8 mouse cellular contexts compared by ENCODE assay signal in the genomic region with DNA sequence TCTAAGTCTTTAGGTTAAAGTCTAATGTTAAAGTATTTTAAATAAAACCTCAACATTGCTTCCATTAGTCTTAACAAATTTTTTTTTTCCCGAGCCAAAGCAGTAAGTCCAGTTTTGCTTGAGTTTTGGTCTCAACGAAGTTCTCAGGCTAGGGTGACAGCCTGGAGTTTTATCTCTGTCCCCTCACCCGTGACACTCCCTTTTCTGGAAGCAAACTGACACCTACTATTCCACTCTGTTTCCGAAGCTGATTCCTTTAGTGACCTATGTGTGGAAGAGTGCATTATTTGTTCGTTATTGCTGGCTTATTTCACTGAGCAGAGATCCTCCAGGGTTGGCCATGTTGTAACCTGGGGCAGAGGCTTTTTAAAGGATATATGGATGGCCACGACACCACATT. TPM values are rescaled to one million over a fixed set of nuclear protein-coding genes. Genes with fewer than 3 reads are reported as not detected.
A peak's percentile ranks its signal among the peaks of the same experiment; 100 is the strongest.
DNase-seq lines count a peak whose midpoint lies in the region; ATAC-seq and TF ChIP-seq lines count a peak whose summit lies in the region.

No protein-coding gene starts in this region.

- DNase-seq in heart, adult 2 months = no peak
- no peak for DNase-seq in embryonic facial prominence, embryonic 11.5 days (ENCODE audit: low spot score)
- DNase-seq in intestine, embryonic 14.5 days (ENCODE audit: low spot score) = no peak
- no peak for DNase-seq in midbrain, embryonic 14.5 days
- DNase-seq in cerebellum, postnatal 25 days = no peak
- no peak for DNase-seq in gastrocnemius, postnatal 14 days
- DNase-seq in Muller cell, postnatal 12 days (ENCODE audit: inconsistent ontology term) = no peak

- no peak for TF ChIP-seq POLR2A in heart, adult 2 months (IDR thresholded peaks at IDR 0.05; ENCODE audit: insufficient read depth, low read depth, low read length)

- no peak overlapping the region for H3K27ac ChIP-seq in heart, embryonic 14.5 days (replicated peaks in 1 of 2; ENCODE audit: control insufficient read depth in 1 of 2, insufficient read depth in 1 of 2, low read depth in 2 of 2, low read length in 2 of 2)
- no peak overlapping the region for H3K27ac ChIP-seq in heart, adult 2 months
- no peak overlapping the region for H3K27ac ChIP-seq in embryonic facial prominence, embryonic 11.5 days (replicated peaks; ENCODE audit: low read depth, low read length)
- H3K27ac ChIP-seq in intestine, embryonic 14.5 days (ENCODE audit: low read depth) = no peak overlapping the region
- no peak overlapping the region for H3K27ac ChIP-seq in midbrain, embryonic 14.5 days (replicated peaks; ENCODE audit: low read depth, low read length)

- no peaks in the 10 kb centered on the region for H3K36me3 ChIP-seq in heart, embryonic 14.5 days (ENCODE audit: control insufficient read depth, insufficient read depth, low read length)
- no peaks in the 10 kb centered on the region for H3K36me3 ChIP-seq in heart, adult 2 months (ENCODE audit: control insufficient read depth, insufficient read depth, low read length)
- no peaks in the 10 kb centered on the region for H3K36me3 ChIP-seq in embryonic facial prominence, embryonic 11.5 days (replicated peaks; ENCODE audit: control insufficient read depth, insufficient read depth, low read depth, low read length)
- H3K36me3 ChIP-seq in intestine, embryonic 14.5 days (ENCODE audit: control insufficient read depth, insufficient read depth, low read length) = no peaks in the 10 kb centered on the region
- peaks cover 3% of the 10 kb centered on the region; the same call in 1 of the 2 replicates for H3K36me3 ChIP-seq in midbrain, embryonic 14.5 days (ENCODE audit: control insufficient read depth, insufficient read depth, low read length)

- peaks cover 11 to 12% of the 10 kb centered on the region in 2 experiments for H3K4me1 ChIP-seq in heart, embryonic 14.5 days (ENCODE audit: control insufficient read depth in 2 of 2, insufficient read depth in 2 of 2, low read length in 2 of 2)
- 0 out of 2 replicates have a peak, but pooled peaks cover 1% of the 10 kb centered on the region for H3K4me1 ChIP-seq in heart, adult 2 months (ENCODE audit: control insufficient read depth, insufficient read depth, low read length)
- H3K4me1 ChIP-seq in embryonic facial prominence, embryonic 11.5 days (ENCODE audit: control insufficient read depth, insufficient read depth, low read length) = no peaks in the 10 kb centered on the region
- peaks cover 8% of the 10 kb centered on the region for H3K4me1 ChIP-seq in intestine, embryonic 14.5 days (replicated peaks; ENCODE audit: control insufficient read depth, insufficient read depth, low read length)
- peaks cover 17% of the 10 kb centered on the region for H3K4me1 ChIP-seq in midbrain, embryonic 14.5 days (ENCODE audit: control insufficient read depth, insufficient read depth, low read length)

- no peaks in the 10 kb centered on the region for H3K9me3 ChIP-seq in heart, embryonic 14.5 days (ENCODE audit: control insufficient read depth, low read length)
- no peaks in the 10 kb centered on the region for H3K9me3 ChIP-seq in embryonic facial prominence, embryonic 11.5 days (replicated peaks; ENCODE audit: control insufficient read depth, low read length)
- no peaks in the 10 kb centered on the region for H3K9me3 ChIP-seq in intestine, embryonic 14.5 days (ENCODE audit: control insufficient read depth, low read length)
- H3K9me3 ChIP-seq in midbrain, embryonic 14.5 days (ENCODE audit: control insufficient read depth, low read length) = no peaks in the 10 kb centered on the region

- no peak for TF ChIP-seq CTCF in heart, adult 2 months (IDR thresholded peaks at IDR 0.05)

- no peak for ATAC-seq in heart, embryonic 14.5 days (ENCODE audit: insufficient number of reproducible peaks, insufficient read depth, low FRiP score, low read depth)
- no peak for ATAC-seq in embryonic facial prominence, embryonic 11.5 days (replicated peaks; ENCODE audit: insufficient number of reproducible peaks, low FRiP score, low TSS enrichment, low read depth)
- no peak for ATAC-seq in intestine, embryonic 14.5 days (replicated peaks; ENCODE audit: low FRiP score, low TSS enrichment, low read depth)
- no peak for ATAC-seq in midbrain, embryonic 14.5 days (ENCODE audit: low FRiP score, low TSS enrichment)

- no peak for TF ChIP-seq EP300 in heart, adult 2 months (IDR thresholded peaks at IDR 0.05; ENCODE audit: insufficient read depth, low read depth, low read length)

- intact Hi-C loops in heart, adult 2 months (cut with DNase I) = no loop called here
- intact Hi-C loops in gastrocnemius, postnatal 14 days (cut with DNase I; ENCODE audit: low total_unique reads) = no loop called here

- H3K79me2 ChIP-seq in heart, adult 2 months (replicated peaks; ENCODE audit: control insufficient read depth, insufficient read depth, low read length) = no peaks in the 10 kb centered on the region

- WGBS in heart, embryonic 14.5 days = 20% methylated on average over 6 of the region's 6 CpGs
- WGBS in heart, adult 2 months = 30% methylated on average over 6 of the region's 6 CpGs
- WGBS in embryonic facial prominence, embryonic 11.5 days = 24% methylated on average over 6 of the region's 6 CpGs
- WGBS in intestine, embryonic 14.5 days = 30% methylated on average over 6 of the region's 6 CpGs
- 24% methylated on average over 6 of the region's 6 CpGs for WGBS in midbrain, embryonic 14.5 days

- H3K27me3 ChIP-seq in heart, embryonic 14.5 days (ENCODE audit: control insufficient read depth, insufficient read depth, low read length) = peaks cover 2% of the 10 kb centered on the region
- no peaks in the 10 kb centered on the region for H3K27me3 ChIP-seq in heart, adult 2 months (ENCODE audit: control insufficient read depth, insufficient read depth, low read length)
- peaks cover 12% of the 10 kb centered on the region for H3K27me3 ChIP-seq in embryonic facial prominence, embryonic 11.5 days (ENCODE audit: control insufficient read depth, insufficient read depth, low read length)
- peaks cover 13% of the 10 kb centered on the region for H3K27me3 ChIP-seq in intestine, embryonic 14.5 days (replicated peaks; ENCODE audit: control insufficient read depth, insufficient read depth, low read length)
- peaks cover 4% of the 10 kb centered on the region; the same call in 1 of the 2 replicates for H3K27me3 ChIP-seq in midbrain, embryonic 14.5 days (ENCODE audit: control insufficient read depth, insufficient read depth, low read length)

- H3K9ac ChIP-seq in heart, embryonic 14.5 days (ENCODE audit: low read length) = peak overlapping the region; percentile 64
- H3K9ac ChIP-seq in heart, adult 2 months (ENCODE audit: low read depth, low read length) = no peak overlapping the region
- H3K9ac ChIP-seq in embryonic facial prominence, embryonic 11.5 days (replicated peaks; ENCODE audit: low read length) = no peak overlapping the region
- H3K9ac ChIP-seq in intestine, embryonic 14.5 days (ENCODE audit: low read length) = no peak overlapping the region
- H3K9ac ChIP-seq in midbrain, embryonic 14.5 days (replicated peaks; ENCODE audit: low read length) = no peak overlapping the region

- H3K4me2 ChIP-seq in heart, embryonic 14.5 days (ENCODE audit: low read length) = peak overlapping the region; percentile 80
- peak overlapping the region; percentile 95; the same call in 1 of the 2 replicates for H3K4me2 ChIP-seq in embryonic facial prominence, embryonic 11.5 days (ENCODE audit: low read depth, low read length)
- peak overlapping the region; percentile 65; the same call in 1 of the 2 replicates for H3K4me2 ChIP-seq in intestine, embryonic 14.5 days (ENCODE audit: low read length)
- peak overlapping the region; percentile 95 for H3K4me2 ChIP-seq in midbrain, embryonic 14.5 days (ENCODE audit: low read length)

- H3K4me3 ChIP-seq in heart, embryonic 14.5 days (ENCODE audit: control insufficient read depth in 1 of 2, insufficient read depth in 1 of 2, low read depth in 1 of 2, low read length in 2 of 2) = peak overlapping the region in 1 of 2 experiments; percentile 74; a peak in 1 of 4 replicates
- no peak overlapping the region for H3K4me3 ChIP-seq in heart, adult 2 months
- H3K4me3 ChIP-seq in embryonic facial prominence, embryonic 11.5 days (ENCODE audit: low read depth, low read length) = no peak overlapping the region; the same call in 1 of the 2 replicates
- H3K4me3 ChIP-seq in intestine, embryonic 14.5 days (ENCODE audit: low read depth, low read length) = no peak overlapping the region
- H3K4me3 ChIP-seq in midbrain, embryonic 14.5 days (replicated peaks; ENCODE audit: low read depth, low read length) = peak overlapping the region; percentile 91

RNA-seq across cellular contexts. Expression of a gene that starts 1.1 kb away (rescaled TPM):
- 5.7 and 7.5 TPM in 2 replicates for polyA plus RNA-seq in heart, embryonic 14.5 days (2014; fragmentation: Nextera tagmentation; extraction: Ambion mirVana)
- 10 to 100 TPM; 17.9 to 19.4 TPM for total RNA-seq in heart, adult 2 months (2021)
- polyA plus RNA-seq in heart, adult 2 months (2012; rRNA removed) = 8.1 and 13.1 TPM in 2 replicates
- polyA plus RNA-seq in embryonic facial prominence, embryonic 11.5 days (2014; fragmentation: Nextera tagmentation; extraction: Ambion mirVana) = 6.8 and 7.3 TPM in 2 replicates
- polyA plus RNA-seq in intestine, embryonic 14.5 days (2014; fragmentation: Nextera tagmentation; extraction: Ambion mirVana) = 6.2 and 7.3 TPM in 2 replicates
- 10.6 and 14.9 TPM in 2 replicates for polyA plus RNA-seq in midbrain, embryonic 14.5 days (2014; fragmentation: Nextera tagmentation; extraction: Ambion mirVana)
- 10 to 100 TPM; 13.8 to 14.9 TPM for total RNA-seq in gastrocnemius, postnatal 14 days (2021)

RNA-seq across cellular contexts. Expression of a gene that starts 44.8 kb away (rescaled TPM):
- 3.3 and 3.4 TPM in 2 replicates for polyA plus RNA-seq in heart, embryonic 14.5 days (2014; fragmentation: Nextera tagmentation; extraction: Ambion mirVana)
- total RNA-seq in heart, adult 2 months (2021) = 1 to 10 TPM; 5.0 to 5.1 TPM
- polyA plus RNA-seq in heart, adult 2 months (2012; rRNA removed) = 5.0 and 5.3 TPM in 2 replicates
- polyA plus RNA-seq in embryonic facial prominence, embryonic 11.5 days (2014; fragmentation: Nextera tagmentation; extraction: Ambion mirVana) = 7.2 and 8.4 TPM in 2 replicates
- polyA plus RNA-seq in intestine, embryonic 14.5 days (2014; fragmentation: Nextera tagmentation; extraction: Ambion mirVana) = 5.9 and 6.7 TPM in 2 replicates
- 8.6 and 9.2 TPM in 2 replicates for polyA plus RNA-seq in midbrain, embryonic 14.5 days (2014; fragmentation: Nextera tagmentation; extraction: Ambion mirVana)
- total RNA-seq in gastrocnemius, postnatal 14 days (2021) = 1 to 10 TPM; 3.2 to 3.3 TPM
